Mouse (Mus musculus) erythroblast, embryonic 14.5 days (primary cell): Measurements from ENCODE around the gene Tm7sf2.

ENCODE experiments used
- GATA1 ChIP-seq: IDR thresholded peaks from 2 replicates; pipeline ENCODE4 v1.6.1; 2012; ENCODE audit warnings: low read length, inconsistent platforms, mixed read lengths
- TAL1 ChIP-seq: IDR thresholded peaks from 3 replicates; pipeline ENCODE4 v1.6.1; 2012; ENCODE audit warnings: low read length, inconsistent platforms, mixed read lengths

DNA sequence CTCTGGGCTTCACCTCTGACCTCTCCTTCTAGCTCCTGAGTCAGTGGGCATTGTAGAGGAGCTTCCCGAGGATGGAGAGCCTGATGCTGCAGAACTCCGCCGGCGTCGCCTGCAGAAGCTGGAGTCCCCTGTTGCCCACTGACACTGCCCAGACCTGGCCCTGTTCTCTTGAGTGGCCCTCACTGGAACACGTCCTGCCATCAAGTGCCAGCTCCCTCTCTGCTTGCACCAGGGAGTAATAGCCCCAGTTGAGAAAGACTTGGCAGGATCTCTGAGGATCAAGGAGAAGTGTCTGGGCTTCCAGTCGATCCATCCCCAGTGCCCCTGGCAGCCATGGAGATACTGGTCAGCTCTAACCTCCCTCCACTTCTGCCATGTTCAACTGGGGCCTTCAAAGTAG lies 15.7 kb downstream of the Tm7sf2 start:
- TF ChIP-seq GATA1: no peak
- TF ChIP-seq TAL1: no peak
